Mouse (Mus musculus) hindbrain, embryonic 16.5 days (tissue): ENCODE measurements around the gene Atp6v0b. TPM values are rescaled to one million over a fixed set of nuclear protein-coding genes. Genes with fewer than 3 reads are reported as not detected.

ENCODE experiments used
- ATAC-seq: fragments of 200-750 bp; cut with Nextera tagmentation; 2 replicates; pipeline ENCODE4 v1.8.0; 2017; ENCODE audit warnings: moderate TSS enrichment, moderate library complexity
- H3K27ac ChIP-seq: fragments of 300-500 bp; sonication (generic); 2 replicates; pipeline ENCODE4 v1.5.1; 2014; ENCODE audit warnings: low read depth, mild to moderate bottlenecking, control low read depth, low read length, moderate library complexity
- H3K27me3 ChIP-seq: fragments of 300-500 bp; sonication (generic); replicated peaks from 2 replicates; pipeline ENCODE4 v1.6.1; 2014; ENCODE audit warnings: low read length; ENCODE audit not compliant: control insufficient read depth, insufficient read depth
- H3K36me3 ChIP-seq: fragments of 300-500 bp; sonication (generic); 2 replicates; pipeline ENCODE4 v1.6.1; 2014; ENCODE audit warnings: mild to moderate bottlenecking, low read length, moderate library complexity, mixed read lengths; ENCODE audit not compliant: control insufficient read depth, insufficient read depth
- H3K4me1 ChIP-seq: fragments of 300-500 bp; sonication (generic); 2 replicates; pipeline ENCODE4 v1.6.1; 2014; ENCODE audit warnings: low read depth, low read length; ENCODE audit not compliant: control insufficient read depth, insufficient read depth
- H3K4me2 ChIP-seq: fragments of 300-500 bp; sonication (generic); 2 replicates; pipeline ENCODE4 v1.6.1; 2014; ENCODE audit warnings: mild to moderate bottlenecking, low read length, control low read depth, moderate library complexity
- H3K4me3 ChIP-seq: fragments of 300-500 bp; sonication (generic); 2 replicates; pipeline ENCODE4 v1.5.1; 2014; ENCODE audit warnings: mild to moderate bottlenecking, low read length, control low read depth, moderate library complexity
- H3K9ac ChIP-seq: fragments of 300-500 bp; sonication (generic); 2 replicates; pipeline ENCODE4 v1.6.1; 2014; ENCODE audit warnings: low read depth, mild to moderate bottlenecking, control low read depth, low read length, moderate library complexity
- H3K9me3 ChIP-seq: fragments of 300-500 bp; sonication (generic); 2 replicates; pipeline ENCODE4 v1.6.1; 2014; ENCODE audit warnings: mild to moderate bottlenecking, low read length, moderate library complexity; ENCODE audit not compliant: control insufficient read depth
- WGBS: fragments of 180-500 bp; shearing (Covaris S2); extraction: QIAGEN DNeasy Blood & Tissue Kit; methylation state at CpG from one replicate; pipeline ENCODE4 v1.1.7; 2014; 5-methylcytosine and 5-hydroxymethylcytosine counted together
- polyA plus RNA-seq: library from polyadenylated mRNA; unstranded; fragments of >200 nt; fragmentation: Nextera tagmentation; extraction: Ambion mirVana; gene quantifications from 2 replicates; pipeline ENCODE4 v1.2.1, GENCODE M21; 2015

Atp6v0b gene
- polyA plus RNA-seq, 1 experiment from 2014 or later = 701 TPM

DNA sequence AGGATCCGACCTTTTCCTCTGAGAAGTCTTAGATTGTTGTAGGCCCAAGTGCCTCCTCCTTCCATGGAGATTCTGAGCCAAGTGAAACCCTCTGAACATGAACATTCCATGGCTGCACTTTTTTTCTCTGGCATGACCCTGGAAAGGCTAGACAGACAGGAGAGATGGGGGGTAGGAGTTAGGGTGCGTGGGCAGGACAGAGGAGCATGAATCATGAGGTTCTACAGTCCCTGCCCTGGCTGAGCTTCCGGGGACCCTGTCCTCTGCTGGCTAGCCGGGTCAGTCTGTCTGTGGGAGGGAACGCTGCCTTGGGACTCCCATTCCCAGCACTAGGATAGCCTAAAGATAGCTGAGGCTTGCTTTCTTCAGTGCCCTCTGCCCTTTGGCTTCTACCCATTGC lies 42.7 kb downstream of the Atp6v0b start:
- no peaks in the 10 kb centered on the region for H3K27me3 ChIP-seq
- no peak overlapping the region for H3K9ac ChIP-seq
- no peak overlapping the region for H3K4me3 ChIP-seq
- H3K36me3 ChIP-seq = no peaks in the 10 kb centered on the region
- peaks cover 7% of the 10 kb centered on the region for H3K4me1 ChIP-seq
- H3K9me3 ChIP-seq = no peaks in the 10 kb centered on the region
- ATAC-seq = no peak
- H3K4me2 ChIP-seq = no peak overlapping the region
- no peak overlapping the region for H3K27ac ChIP-seq
- WGBS = 91% methylated on average over 5 of the region's 5 CpGs

DNA sequence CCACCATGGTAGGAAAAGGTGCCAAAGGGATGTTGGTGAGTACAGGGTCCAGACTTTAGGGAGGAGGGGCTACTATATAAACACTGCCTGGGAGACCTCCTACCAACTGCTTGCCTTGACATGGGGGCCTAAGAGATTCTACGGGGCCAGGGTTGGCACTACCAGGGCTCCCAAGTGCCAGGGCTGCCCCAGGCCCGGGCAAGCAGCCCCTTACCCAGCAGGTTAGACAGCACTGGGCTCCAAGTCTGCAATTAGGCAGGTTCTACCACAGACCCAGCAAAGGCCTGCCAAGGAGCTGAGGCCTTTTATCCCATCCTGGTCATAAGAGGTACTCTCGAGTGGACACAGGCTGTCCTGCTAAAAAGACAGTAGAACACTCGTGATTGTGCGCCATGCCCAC lies 44.0 kb downstream of the Atp6v0b start:
- H3K9ac ChIP-seq = no peak overlapping the region
- no peak overlapping the region for H3K27ac ChIP-seq
- no peak overlapping the region for H3K4me3 ChIP-seq
- no peaks in the 10 kb centered on the region for H3K27me3 ChIP-seq
- H3K9me3 ChIP-seq = no peaks in the 10 kb centered on the region
- no peak for ATAC-seq
- WGBS = 72% methylated on average over 5 of the region's 5 CpGs
- no peaks in the 10 kb centered on the region for H3K36me3 ChIP-seq
- no peaks in the 10 kb centered on the region; the same call in 1 of the 2 replicates for H3K4me1 ChIP-seq
- no peak overlapping the region for H3K4me2 ChIP-seq

DNA sequence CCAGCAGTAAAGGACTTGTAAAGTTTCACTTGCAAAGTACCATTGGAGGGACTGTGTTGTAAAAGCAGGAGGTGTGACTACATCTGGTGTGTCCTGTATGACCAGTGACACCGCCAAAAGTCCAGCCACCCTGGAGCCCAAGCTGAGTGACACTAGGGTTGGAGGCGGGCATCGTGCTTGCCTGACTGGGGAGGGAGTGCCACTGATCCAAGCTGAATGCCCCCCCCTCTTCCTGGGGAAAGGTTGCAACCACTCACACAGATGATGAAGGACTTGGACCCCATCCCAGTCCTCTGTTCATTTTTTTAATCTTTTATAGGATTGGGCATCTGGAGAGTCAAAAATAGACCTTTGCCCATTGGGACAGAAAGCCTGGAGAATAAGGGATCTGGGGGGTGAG lies 45.6 kb downstream of the Atp6v0b start:
- H3K9ac ChIP-seq = no peak overlapping the region
- no peaks in the 10 kb centered on the region for H3K27me3 ChIP-seq
- no peaks in the 10 kb centered on the region for H3K4me1 ChIP-seq
- no peaks in the 10 kb centered on the region for H3K36me3 ChIP-seq
- no peak overlapping the region for H3K27ac ChIP-seq
- H3K4me3 ChIP-seq = no peak overlapping the region
- WGBS = 89% methylated on average over 3 of the region's 3 CpGs
- H3K4me2 ChIP-seq = no peak overlapping the region
- ATAC-seq = no peak
- H3K9me3 ChIP-seq = no peaks in the 10 kb centered on the region

DNA sequence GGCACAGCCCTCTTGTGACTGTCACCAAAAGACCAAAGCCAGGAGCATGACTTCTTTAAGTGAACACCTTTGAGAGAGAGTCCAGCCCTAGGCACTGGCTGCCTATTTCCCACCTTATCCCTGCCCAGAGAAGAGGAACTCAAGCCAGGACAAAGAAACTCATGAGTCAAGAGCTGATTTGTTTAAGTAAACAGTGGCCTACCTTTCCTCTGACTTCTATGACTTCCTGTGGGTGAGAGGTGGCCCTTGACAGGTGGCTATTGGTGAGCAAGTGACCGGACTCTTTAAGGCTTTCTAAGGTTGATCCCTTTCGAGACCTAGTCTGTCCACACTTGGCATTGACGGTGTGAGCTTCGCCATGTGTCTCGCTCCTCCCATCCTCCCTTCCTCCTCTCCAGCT lies 46.3 kb downstream of the Atp6v0b start:
- no peak overlapping the region for H3K9ac ChIP-seq
- no peak overlapping the region for H3K27ac ChIP-seq
- no peaks in the 10 kb centered on the region for H3K9me3 ChIP-seq
- no peak overlapping the region for H3K4me3 ChIP-seq
- WGBS = 95% methylated on average over 5 of the region's 5 CpGs
- H3K4me2 ChIP-seq = no peak overlapping the region
- ATAC-seq = no peak
- no peaks in the 10 kb centered on the region for H3K4me1 ChIP-seq
- no peaks in the 10 kb centered on the region for H3K27me3 ChIP-seq
- H3K36me3 ChIP-seq = no peaks in the 10 kb centered on the region

DNA sequence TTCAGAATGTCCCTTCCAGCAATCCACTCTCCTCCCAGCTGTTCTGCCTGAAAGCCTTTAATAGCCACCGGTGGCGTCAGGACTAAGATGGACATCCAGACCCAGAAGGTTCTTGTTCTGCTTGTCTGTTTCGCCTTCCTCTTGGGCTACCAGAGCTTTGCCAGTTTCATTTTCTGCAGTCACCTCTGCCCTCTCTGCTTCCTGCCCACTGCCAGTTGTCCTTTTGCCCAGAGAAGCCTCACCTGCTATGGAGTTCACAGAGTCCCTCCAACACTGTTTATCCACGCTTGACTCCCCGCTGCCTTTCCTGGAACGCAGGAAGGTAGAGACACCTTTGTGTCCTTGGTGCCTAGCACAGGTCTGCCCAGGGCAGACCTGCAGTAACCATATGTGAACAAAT lies 47.8 kb downstream of the Atp6v0b start:
- Histone ChIP-seq H3K4me2 (no peak overlapping the region), H3K4me1 (peaks cover 6% of the 10 kb centered on the region), H3K9ac (no peak overlapping the region), H3K27me3 (no peaks in the 10 kb centered on the region), H3K4me3 (no peak overlapping the region), H3K36me3 (no peaks in the 10 kb centered on the region), H3K9me3 (no peaks in the 10 kb centered on the region), H3K27ac (no peak overlapping the region)
- WGBS = 82% methylated on average over 6 of the region's 6 CpGs
- ATAC-seq = no peak

DNA sequence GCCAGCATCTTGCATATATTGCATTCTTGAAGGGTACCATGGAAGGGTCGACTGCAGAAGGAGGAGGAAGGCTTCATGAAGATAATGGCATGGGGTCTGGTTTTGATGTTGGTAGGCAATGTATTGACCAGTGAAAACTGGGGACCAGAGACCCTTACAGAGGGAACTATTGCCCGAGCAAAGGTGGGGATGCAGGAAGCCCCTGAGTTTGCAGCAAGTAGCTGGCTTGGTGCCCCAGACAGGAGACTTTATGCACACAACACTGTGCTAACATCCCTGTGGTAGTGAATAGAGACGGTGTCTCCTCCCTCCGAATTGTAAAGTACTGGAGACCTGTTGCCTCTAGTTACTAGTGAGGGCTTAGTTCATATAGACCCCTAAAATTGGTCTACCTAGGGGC lies 49.9 kb downstream of the Atp6v0b start:
- WGBS = 61% methylated on average over 4 of the region's 4 CpGs
- Histone ChIP-seq H3K4me3 (no peak overlapping the region), H3K9ac (no peak overlapping the region), H3K4me2 (peak overlapping the region; percentile 89), H3K9me3 (no peaks in the 10 kb centered on the region), H3K36me3 (no peaks in the 10 kb centered on the region), H3K27me3 (no peaks in the 10 kb centered on the region; the same call in 1 of the 2 replicates), H3K27ac (no peak overlapping the region), H3K4me1 (peaks cover 6% of the 10 kb centered on the region)
- no peak for ATAC-seq

DNA sequence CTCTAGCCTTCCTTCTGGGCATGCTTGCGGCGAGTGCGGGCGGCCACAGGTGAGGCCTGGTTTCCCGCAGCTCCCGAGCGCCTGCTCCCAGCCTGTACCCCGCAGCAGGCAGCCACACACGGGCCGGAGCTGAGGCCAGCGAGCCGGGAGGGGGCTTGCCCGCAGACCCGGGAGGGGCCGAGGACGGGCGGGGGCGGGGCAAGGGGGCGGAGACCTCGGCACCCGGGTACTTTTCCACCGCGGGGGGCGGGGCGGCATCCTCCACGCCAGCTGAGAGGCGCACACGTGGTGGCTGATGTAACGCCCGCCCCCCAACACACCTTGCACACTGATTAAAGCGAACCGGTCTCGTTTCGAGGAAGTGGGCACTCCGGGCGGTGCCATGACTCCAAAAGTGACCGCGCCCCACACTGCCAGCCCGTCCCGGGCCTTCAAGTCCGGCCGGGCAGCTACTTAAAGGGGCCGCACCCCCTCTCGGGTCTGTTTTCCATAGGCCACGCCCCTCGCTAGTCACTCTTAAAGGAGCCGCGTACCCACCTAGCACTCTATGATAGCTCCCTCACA lies 50.8 kb downstream of the Atp6v0b start:
- Histone ChIP-seq H3K4me2 (peak overlapping the region; percentile 89), H3K27ac (peak overlapping the region; percentile 93), H3K4me3 (peak overlapping the region; percentile 83), H3K9ac (peak overlapping the region; percentile 90), H3K27me3 (peaks cover under 1% of the 10 kb centered on the region; the same call in 1 of the 2 replicates), H3K9me3 (no peaks in the 10 kb centered on the region), H3K36me3 (no peaks in the 10 kb centered on the region), H3K4me1 (peaks cover 6% of the 10 kb centered on the region)
- peak; percentile 92 for ATAC-seq
- WGBS = under 1% methylated on average over 45 of the region's 48 CpGs

DNA sequence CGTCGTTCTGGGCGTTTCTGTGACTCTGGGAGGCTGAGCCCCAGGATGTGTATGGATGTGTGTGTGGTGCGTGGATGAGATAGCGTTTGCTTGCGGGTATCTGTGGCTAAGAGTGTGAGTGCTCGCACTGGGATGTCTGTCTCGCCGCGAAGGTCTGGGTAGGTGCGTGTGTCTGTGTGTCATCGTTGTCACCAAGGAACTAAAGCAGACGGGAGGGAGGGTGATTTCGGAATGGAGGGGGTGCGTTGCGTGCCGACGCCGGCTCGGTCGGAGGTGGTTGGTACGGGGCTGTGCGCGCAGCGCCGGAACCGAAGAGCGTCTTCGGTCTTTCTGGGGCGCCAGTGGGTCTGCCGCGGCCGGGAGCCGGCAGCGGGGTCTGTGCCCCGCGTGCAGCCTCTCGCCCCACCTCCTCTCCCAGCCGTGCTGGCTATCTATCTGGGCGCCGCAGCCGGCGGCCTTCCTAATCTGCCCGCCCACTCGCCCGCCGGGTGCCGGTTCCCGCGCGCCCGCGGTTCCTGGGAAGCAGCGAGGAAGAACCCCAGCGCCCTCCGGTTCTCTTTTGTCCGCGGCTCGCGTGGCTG lies 51.5 kb downstream of the Atp6v0b start:
- ATAC-seq = peak; percentile 37
- H3K9ac ChIP-seq = peak overlapping the region; percentile 90

DNA sequence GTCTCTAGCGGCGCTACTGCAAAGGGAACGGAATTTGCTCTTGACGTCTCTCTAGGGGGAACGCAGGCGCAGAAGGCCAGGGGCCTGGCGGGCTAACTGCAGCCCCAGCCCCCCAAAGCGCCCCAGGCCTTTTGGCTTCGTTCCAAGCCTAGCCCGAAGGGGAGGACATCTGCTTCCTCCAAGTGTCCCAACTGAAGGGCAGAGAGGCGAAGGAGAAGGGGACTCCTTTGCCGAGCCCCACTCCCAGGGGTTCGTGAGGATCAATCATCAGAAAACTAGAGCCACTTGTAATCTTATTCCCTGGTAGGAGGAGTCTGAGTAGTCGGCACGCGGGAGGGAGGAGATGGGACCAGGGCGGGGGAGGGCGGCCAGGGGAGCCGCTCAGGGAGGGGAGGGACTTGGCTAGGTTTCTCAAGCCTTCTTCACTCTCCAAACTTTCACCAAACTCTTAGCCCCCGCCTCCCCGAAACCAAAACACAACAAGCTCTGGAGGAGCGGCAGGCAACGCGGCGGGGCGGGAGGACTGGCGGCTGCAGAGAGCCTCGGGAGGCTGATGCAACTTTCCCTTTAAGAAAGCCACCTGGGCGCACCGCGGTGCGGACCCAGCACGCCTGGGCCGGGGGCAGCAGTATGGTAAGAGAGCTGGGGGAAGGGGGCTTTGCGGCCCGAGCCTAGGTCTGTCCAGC lies 52.1 kb downstream of the Atp6v0b start:
- no peaks in the 10 kb centered on the region for H3K36me3 ChIP-seq
- H3K4me2 ChIP-seq = peak overlapping the region; percentile 89
- H3K9me3 ChIP-seq = no peaks in the 10 kb centered on the region
- peaks cover 3% of the 10 kb centered on the region; the same call in 1 of the 2 replicates for H3K27me3 ChIP-seq
- peak overlapping the region; percentile 83 for H3K4me3 ChIP-seq
- H3K9ac ChIP-seq = peak overlapping the region; percentile 90
- 1% methylated on average over 36 of the region's 36 CpGs for WGBS
- peak; percentile 48 for ATAC-seq
- H3K4me1 ChIP-seq = peaks cover 6% of the 10 kb centered on the region
- H3K27ac ChIP-seq = peak overlapping the region; percentile 93

More for the DNA sequence above, 51.5 kb downstream of the Atp6v0b start:
- no peaks in the 10 kb centered on the region for H3K36me3 ChIP-seq
- under 1% methylated on average over 58 of the region's 60 CpGs for WGBS
- peaks cover 3% of the 10 kb centered on the region; the same call in 1 of the 2 replicates for H3K27me3 ChIP-seq
- peak overlapping the region; percentile 89 for H3K4me2 ChIP-seq
- H3K4me3 ChIP-seq = peak overlapping the region; percentile 83
- H3K27ac ChIP-seq = peak overlapping the region; percentile 93
- H3K9me3 ChIP-seq = no peaks in the 10 kb centered on the region
- H3K4me1 ChIP-seq = peaks cover 6% of the 10 kb centered on the region
